Mouse (Mus musculus): ENCODE data around the gene Slc25a53. TPM values are rescaled to one million over a fixed set of nuclear protein-coding genes. Genes with fewer than 3 reads are reported as not detected.
A peak's percentile ranks its signal among the peaks of the same experiment; 100 is the strongest.
"Not testable (repeated sequence)": the region's sequence is repeated elsewhere in the genome, so short reads cannot be mapped to it uniquely, and the experiment has no call there.

Slc25a53 gene
- total RNA-seq, 2 experiments from 2014 or later, result 18.7 to 24.2 TPM

DNA sequence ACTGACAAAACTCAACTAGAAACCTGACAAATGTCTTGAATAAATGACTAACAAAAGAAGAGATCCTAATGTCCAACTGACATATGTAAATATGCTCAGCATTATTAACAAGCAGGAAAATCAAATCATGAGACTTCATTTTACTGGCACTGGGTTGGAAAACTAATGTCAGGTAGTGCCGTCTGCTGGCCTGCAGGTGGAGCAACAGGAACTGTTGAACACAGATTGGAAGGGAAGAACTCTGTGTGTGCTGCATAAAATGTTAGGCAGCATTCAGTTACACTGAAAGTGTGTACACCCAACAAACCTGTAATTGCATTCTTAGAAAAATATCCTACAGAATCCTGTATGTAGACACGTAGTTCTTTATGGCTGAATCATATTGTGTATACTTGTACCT lies 78.4 kb downstream of the Slc25a53 start:
- no peak for DNase-seq

DNA sequence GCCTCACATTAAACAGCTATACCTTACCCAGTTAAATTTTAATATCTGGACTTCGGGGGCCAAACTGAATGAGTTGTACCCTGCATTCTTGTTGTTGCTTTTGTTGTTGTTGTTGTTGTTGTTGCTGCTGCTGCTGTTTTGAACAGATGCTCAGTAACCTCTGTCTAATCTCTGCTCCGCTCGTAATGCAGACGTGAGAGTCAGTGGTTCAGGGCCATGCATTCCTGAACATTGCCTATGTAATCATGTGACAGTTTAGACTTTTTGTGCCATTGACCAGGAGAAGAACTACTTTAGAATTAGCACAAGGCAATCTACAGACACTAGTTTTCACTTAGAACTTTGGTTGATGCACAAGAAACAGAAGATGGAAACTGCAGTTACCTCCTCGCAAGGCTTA lies 79.8 kb downstream of the Slc25a53 start:
- not testable (repeated sequence) for DNase-seq

DNA sequence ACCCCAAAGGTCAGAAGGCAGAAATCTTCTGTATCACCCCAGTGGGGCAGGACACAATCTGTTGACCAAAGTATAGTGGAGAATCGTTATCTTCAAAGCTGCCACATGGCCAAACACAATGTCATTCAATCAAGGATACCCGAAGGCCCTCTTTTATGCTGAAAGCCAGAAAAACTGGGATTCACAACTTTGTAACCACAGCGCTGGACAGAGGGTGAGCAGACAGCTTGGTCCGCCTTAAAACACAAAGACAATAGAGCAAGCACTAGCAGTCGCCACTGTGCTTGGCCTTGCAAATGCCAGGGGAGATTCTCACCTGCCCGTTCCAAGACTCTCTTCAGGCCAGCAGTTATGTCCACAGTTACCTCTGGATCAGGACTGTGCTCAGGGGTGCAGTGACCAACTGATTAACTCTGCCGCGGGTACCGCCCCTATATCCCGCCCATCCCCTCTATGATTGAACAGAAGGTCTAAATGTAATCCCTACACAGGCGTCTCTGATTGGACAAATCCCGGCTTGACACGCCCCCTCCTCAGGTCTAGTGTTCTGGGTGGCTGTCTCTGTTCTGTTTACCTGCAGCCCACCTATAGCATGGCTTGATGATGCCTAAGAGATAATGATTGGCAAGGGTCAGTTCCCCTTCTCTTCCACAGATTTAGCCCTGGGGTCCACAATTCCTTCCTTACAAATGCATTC lies 80.4 kb downstream of the Slc25a53 start:
- DNase-seq, result peak; percentile 58 to 67

DNA sequence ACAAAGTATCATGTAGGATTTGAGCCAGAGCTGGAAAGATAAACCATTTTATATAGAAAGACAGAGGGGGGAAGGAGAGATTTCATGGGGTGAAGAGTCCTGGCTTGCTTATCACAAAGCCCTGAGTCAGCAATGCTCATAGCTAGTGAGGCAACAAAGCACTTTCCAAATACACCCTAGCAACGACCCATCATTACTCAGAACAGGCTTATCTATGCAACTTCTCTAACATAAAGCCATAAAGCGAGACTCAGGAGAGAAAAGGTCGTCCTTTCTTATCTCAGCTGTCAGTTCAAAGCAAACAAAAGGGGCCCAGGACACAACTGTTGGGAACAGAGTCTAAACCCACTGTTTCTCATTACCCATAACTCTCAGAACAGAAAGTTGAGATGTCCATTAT lies 100.1 kb downstream of the Slc25a53 start:
- no peak for DNase-seq

Other genes starting within 250 kb of the Slc25a53 start
- 1,000 to 10,000 TPM; 1,151 to 1,186 TPM for gene Plp1, start 215.6 kb downstream of the Slc25a53 start, total RNA-seq (2021)
- 10 to 100 TPM; 26.9 to 31.2 TPM for gene Rab9b, start 169.5 kb downstream of the Slc25a53 start, total RNA-seq (2021)
- not detected for gene H2bfm, start 111.0 kb downstream of the Slc25a53 start, total RNA-seq (2021)
- 10 to 100 TPM; 17.8 to 19.9 TPM for gene Tmsb15b2, start 62.8 kb downstream of the Slc25a53 start, total RNA-seq (2021)
- 1 to 10 TPM; 2.2 to 5.6 TPM for gene Tmsb15l, start 61.4 kb downstream of the Slc25a53 start, total RNA-seq (2021)
- 10 to 100 TPM in 1 of 2 experiments, 1 to 10 TPM in 1; 6.3 to 10.0 TPM for gene Tmsb15b1, start 61.4 kb downstream of the Slc25a53 start, total RNA-seq (2021)
- 100 to 1,000 TPM; 241 to 262 TPM for gene Zcchc18, start 45.1 kb downstream of the Slc25a53 start, total RNA-seq (2021)
- 1 to 10 TPM; 8.5 to 8.9 TPM for gene Fam199x, start 11.3 kb upstream of the Slc25a53 start, total RNA-seq (2021)
- gene Esx1, start 83.8 kb upstream of the Slc25a53 start, total RNA-seq (2021), result not detected

Data from layer of hippocampus, postnatal 36 days (tissue).